ENCODE assay signal across 14 mouse cellular contexts in genomic region chr14:28356031-28356430, GRCm38 (mm10).
"Had no signal": no experiment of that assay in that cellular context is flagged by ENCODE, and none has a peak within 500 bp of the region (broad histone marks: within the 10 kb centered on the region; RNA-seq: fewer than 3 reads in every experiment).

No protein-coding gene starts in this region.

- ATAC-seq: liver, embryonic 12.5 days had no signal

- H3K4me2 ChIP-seq: limb, embryonic 15.5 days; liver, embryonic 12.5 days; neural tube, embryonic 15.5 days had no signal

- DNase-seq: kidney, adult 11 months; kidney, adult 9 months; kidney, postnatal 14 days; left cerebral cortex, postnatal 4 days; midbrain, embryonic 14.5 days; right cerebral cortex, adult 18-20 months; right cerebral cortex, postnatal 25 days; thymus, adult 2 months; thymus, postnatal 25 days had no signal

- H3K4me3 ChIP-seq: limb, embryonic 15.5 days; liver, embryonic 12.5 days; midbrain, embryonic 10.5 days; myocyte; neural tube, embryonic 15.5 days had no signal

- H3K4me1 ChIP-seq: liver, embryonic 12.5 days; midbrain, embryonic 10.5 days; neural tube, embryonic 15.5 days had no signal

- H3K27me3 ChIP-seq: limb, embryonic 15.5 days; liver, embryonic 12.5 days; neural tube, embryonic 15.5 days had no signal

- H3K9ac ChIP-seq: limb, embryonic 15.5 days; liver, embryonic 12.5 days; neural tube, embryonic 15.5 days had no signal

- H3K9me3 ChIP-seq: limb, embryonic 15.5 days; liver, embryonic 12.5 days; midbrain, embryonic 10.5 days; neural tube, embryonic 15.5 days had no signal

- H3K36me3 ChIP-seq: limb, embryonic 15.5 days; liver, embryonic 12.5 days; midbrain, embryonic 10.5 days; neural tube, embryonic 15.5 days had no signal

- H3K27ac ChIP-seq: limb, embryonic 15.5 days; liver, embryonic 12.5 days; midbrain, embryonic 10.5 days; neural tube, embryonic 15.5 days had no signal
